Mouse (Mus musculus) bone marrow, adult 2 months (tissue): Measurements from ENCODE around the gene Eif4ebp2. TPM values are rescaled to one million over a fixed set of nuclear protein-coding genes. Genes with fewer than 3 reads are reported as not detected.

Experiments
- H3K27ac ChIP-seq: fragments of 200-500 bp; 2 replicates; pipeline ENCODE4 v1.5.1; 2012; ENCODE audit warnings: low read depth, mild to moderate bottlenecking, control low read depth, inconsistent platforms, low read length; ENCODE audit not compliant: control insufficient read depth, poor library complexity, insufficient read depth
- H3K4me1 ChIP-seq: fragments of 200-500 bp; 2 replicates; pipeline ENCODE4 v1.6.1; 2011; ENCODE audit warnings: low read length; ENCODE audit not compliant: control insufficient read depth, insufficient read depth
- H3K4me3 ChIP-seq: fragments of 200-500 bp; replicated peaks from 2 replicates; pipeline ENCODE3; 2011; ENCODE audit warnings: mild to moderate bottlenecking, low read depth, low read length, control low read depth; ENCODE audit not compliant: control insufficient read depth
- CTCF ChIP-seq: fragments of 200-500 bp; IDR thresholded peaks from 2 replicates; pipeline ENCODE4 v1.5.1; 2011; ENCODE audit warnings: low read length, control low read depth; ENCODE audit not compliant: control insufficient read depth, insufficient read depth
- POLR2A ChIP-seq: fragments of 200-500 bp; IDR thresholded peaks from 2 replicates; pipeline ENCODE4 v1.6.1; 2011; ENCODE audit warnings: low read depth, mild to moderate bottlenecking, control low read depth, low read length, borderline replicate concordance; ENCODE audit not compliant: control insufficient read depth
- WGBS: fragments of 180-500 bp; shearing (Covaris S2); methylation state at CpG from one replicate; pipeline ENCODE4 v1.1.7; 2018; 5-methylcytosine and 5-hydroxymethylcytosine counted together
- polyA plus RNA-seq: library from polyadenylated mRNA; stranded (reverse); fragments of >200 nt; gene quantifications from 2 replicates; pipeline ENCODE4 v1.2.4, GENCODE M21; 2011; ENCODE audit warnings: low replicate concordance; ENCODE audit not compliant: missing spikeins, insufficient read depth, insufficient read length

The Eif4ebp2 gene
- polyA plus RNA-seq, 1 experiment = 39.8 TPM

GRCm38 (mm10) chr10:61379340-61380040, 73.0 kb downstream of the Eif4ebp2 start:
- Histone ChIP-seq H3K27ac (no peak overlapping the region), H3K4me3 (no peak overlapping the region), H3K4me1 (peaks cover 6% of the 10 kb centered on the region; the same call in 1 of the 2 replicates)
- TF ChIP-seq CTCF (no peak), POLR2A (no peak)
- 86% methylated on average over 13 of the region's 13 CpGs for WGBS

GRCm38 (mm10) chr10:61378698-61379097, 73.8 kb downstream of the Eif4ebp2 start:
- Histone ChIP-seq H3K27ac (no peak overlapping the region), H3K4me3 (no peak overlapping the region), H3K4me1 (peaks cover 9% of the 10 kb centered on the region; the same call in 1 of the 2 replicates)
- no peak for TF ChIP-seq POLR2A
- TF ChIP-seq CTCF = no peak
- WGBS = 86% methylated on average over 5 of the region's 5 CpGs

Other genes with a start within 250 kb of the Eif4ebp2 start
- gene Adamts14, start 179.2 kb downstream of the Eif4ebp2 start, polyA plus RNA-seq = 1.5 and 3.6 TPM in 2 replicates
- gene Prf1, start 154.8 kb downstream of the Eif4ebp2 start, polyA plus RNA-seq = 0.79 and 1.0 TPM in 2 replicates
- gene Pald1, start 69.1 kb downstream of the Eif4ebp2 start, polyA plus RNA-seq = 1.8 and 4.1 TPM in 2 replicates
- gene Nodal, start 34.7 kb downstream of the Eif4ebp2 start, polyA plus RNA-seq = 4.3 TPM in 1 of 2 replicates, not detected in the other
- 4.5 and 7.2 TPM in 2 replicates for gene Lrrc20, start 23.1 kb upstream of the Eif4ebp2 start, polyA plus RNA-seq
- gene Npffr1, start 142.8 kb upstream of the Eif4ebp2 start, polyA plus RNA-seq = 0.74 and 1.4 TPM in 2 replicates
- gene Ppa1, start 195.9 kb upstream of the Eif4ebp2 start, polyA plus RNA-seq = 11.7 and 19.7 TPM in 2 replicates
- gene Sar1a, start 227.6 kb upstream of the Eif4ebp2 start, polyA plus RNA-seq = 52.5 and 68.8 TPM in 2 replicates
- 12.3 and 29.2 TPM in 2 replicates for gene Tysnd1, start 242.9 kb upstream of the Eif4ebp2 start, polyA plus RNA-seq